Mouse (Mus musculus) ES-E14 (cell line): Measurements from ENCODE around the gene Gm11627.

ENCODE experiments used
- CHD2 ChIP-seq: IDR thresholded peaks from 2 replicates; pipeline ENCODE4 v1.6.1; 2014; ENCODE audit warnings: mild to moderate bottlenecking, low read depth, low read length, inconsistent platforms
- ZC3H11A ChIP-seq: IDR thresholded peaks from 2 replicates; pipeline ENCODE4 v1.6.1; 2012; ENCODE audit warnings: low read depth, mild to moderate bottlenecking, inconsistent platforms, low read length, borderline replicate concordance

GRCm38 (mm10) chr11:102582016-102582610, 2.9 kb upstream of the Gm11627 start:
- TF ChIP-seq CHD2 (no peak), ZC3H11A (no peak)
